Mouse (Mus musculus) gastrocnemius, adult 2 months (tissue): ENCODE results near the gene Trarg1. TPM values are rescaled to one million over a fixed set of nuclear protein-coding genes. Genes with fewer than 3 reads are reported as not detected.
A peak's percentile ranks its signal among the peaks of the same experiment; 100 is the strongest.

Experiments used
- DNase-seq: peaks from one replicate; pipeline ENCODE4 v3.0.0; 2022
- H3K27ac ChIP-seq: fragments of 200-600 bp; 2 replicates; pipeline ENCODE4 v1.8.1; 2022; ENCODE audit warnings: mild to moderate bottlenecking
- H3K4me3 ChIP-seq: fragments of 200-600 bp; 2 replicates; pipeline ENCODE4 v1.8.1; 2022; ENCODE audit warnings: mild to moderate bottlenecking, moderate library complexity
- CTCF ChIP-seq: fragments of 200-600 bp; IDR thresholded peaks from 2 replicates; pipeline ENCODE4 v1.8.1; 2022; ENCODE audit warnings: antibody characterized with exemption, mild to moderate bottlenecking, moderate library complexity
- intact Hi-C: fragments of 180-260 bp; cut with DNase I; formaldehyde crosslinking; loops from one replicate; pipeline ENCODE4 v1.15.1; 2025
- total RNA-seq, 2 experiments: library from RNA; stranded (reverse); gene quantifications; 2 replicates each; pipeline ENCODE4 v1.2.3; 2021

Trarg1 gene
- total RNA-seq, 2 experiments from 2014 or later, result 0.77 to 0.84 TPM

DNA sequence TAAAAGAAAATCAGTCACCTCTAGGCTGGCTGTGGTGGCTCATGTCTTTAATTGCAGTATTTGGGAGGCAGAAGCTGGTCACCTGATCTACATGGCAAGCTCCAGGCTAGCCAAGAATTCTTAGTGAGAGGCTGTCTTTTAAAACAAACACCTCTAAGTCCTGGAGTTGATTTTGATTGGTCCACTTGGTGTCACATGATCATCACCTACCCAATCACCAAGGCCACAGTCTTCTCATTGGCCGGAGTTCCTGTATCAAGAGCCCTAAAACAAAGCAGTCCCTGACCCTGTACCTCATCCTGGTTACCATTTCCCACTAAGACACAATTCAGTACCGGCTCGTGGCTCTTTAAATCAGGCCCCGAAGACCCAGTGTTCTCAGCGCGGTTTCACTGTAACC is 16.2 kb downstream of the Trarg1 start:
- Histone ChIP-seq H3K27ac (no peak overlapping the region), H3K4me3 (no peak overlapping the region)
- no peak for TF ChIP-seq CTCF
- DNase-seq, result no peak
- intact Hi-C loops, result no loop called here

DNA sequence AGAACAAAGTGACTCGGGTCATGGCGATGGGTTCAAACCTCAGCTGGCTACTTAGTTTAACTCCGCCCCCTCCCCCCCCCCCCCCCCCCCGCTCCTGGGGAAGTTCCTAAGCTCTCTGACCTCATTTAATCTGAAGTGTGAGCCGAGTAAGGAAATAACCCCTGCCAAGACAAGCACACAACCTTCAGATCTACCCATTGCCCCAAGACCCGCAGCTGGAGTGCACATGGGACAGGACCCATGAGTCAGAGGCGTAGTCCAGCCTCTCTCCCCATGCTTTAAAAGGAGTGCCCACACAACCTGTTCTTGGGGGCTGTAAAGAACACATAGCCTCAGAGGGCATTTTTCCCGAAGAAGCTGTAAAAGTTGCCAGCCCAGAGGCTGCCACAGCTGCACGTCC is 20.0 kb downstream of the Trarg1 start:
- H3K27ac ChIP-seq, result no peak overlapping the region
- intact Hi-C loops, result no loop called here

DNA sequence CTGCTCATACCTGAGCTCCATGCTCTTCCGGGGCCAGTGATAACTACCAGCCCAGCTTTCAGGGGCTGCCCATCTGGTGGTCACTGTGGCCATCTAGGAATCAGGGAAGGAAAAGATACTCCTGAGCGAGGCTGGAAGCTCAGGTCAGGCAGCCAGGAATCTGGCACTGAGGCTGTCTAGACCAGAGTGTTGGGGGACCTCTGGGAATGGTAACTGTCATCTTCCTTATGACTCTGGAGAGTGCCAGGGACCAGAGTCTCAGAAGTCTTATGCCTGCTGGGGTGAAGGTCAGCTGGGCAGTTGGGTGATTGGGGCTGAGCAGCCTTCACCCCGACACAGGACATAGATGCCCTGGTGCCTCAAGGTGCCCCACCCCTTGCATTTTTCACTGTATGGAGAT is 28.0 kb downstream of the Trarg1 start:
- Histone ChIP-seq H3K27ac (no peak overlapping the region), H3K4me3 (no peak overlapping the region)
- intact Hi-C loops, result no loop called here
- no peak for TF ChIP-seq CTCF
- no peak for DNase-seq

More for the DNA sequence above, 20.0 kb downstream of the Trarg1 start:
- no peak for TF ChIP-seq CTCF
- H3K4me3 ChIP-seq, result no peak overlapping the region
- DNase-seq, result no peak

DNA sequence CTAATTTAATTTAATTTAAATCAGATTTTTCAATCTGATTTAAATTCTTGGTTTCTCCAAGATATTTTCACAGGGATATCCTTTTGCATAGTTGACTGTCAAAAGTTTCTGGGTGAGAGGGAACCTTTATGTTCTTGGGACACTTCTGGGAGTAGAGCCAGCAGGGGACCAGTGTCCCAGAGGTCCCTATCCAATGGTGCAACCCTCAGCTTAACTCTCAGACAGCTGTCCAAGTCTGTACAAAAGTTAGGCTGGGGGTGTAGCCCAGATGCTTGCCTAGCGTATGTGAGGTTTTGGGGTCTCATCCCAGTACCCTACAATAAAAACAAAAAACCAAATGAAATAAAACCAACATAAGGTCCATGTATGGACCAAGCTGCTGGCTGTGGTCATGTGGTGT is 28.5 kb downstream of the Trarg1 start:
- intact Hi-C loops, result no loop called here
- no peak overlapping the region for H3K4me3 ChIP-seq
- no peak for DNase-seq
- no peak for TF ChIP-seq CTCF
- H3K27ac ChIP-seq, result no peak overlapping the region

DNA sequence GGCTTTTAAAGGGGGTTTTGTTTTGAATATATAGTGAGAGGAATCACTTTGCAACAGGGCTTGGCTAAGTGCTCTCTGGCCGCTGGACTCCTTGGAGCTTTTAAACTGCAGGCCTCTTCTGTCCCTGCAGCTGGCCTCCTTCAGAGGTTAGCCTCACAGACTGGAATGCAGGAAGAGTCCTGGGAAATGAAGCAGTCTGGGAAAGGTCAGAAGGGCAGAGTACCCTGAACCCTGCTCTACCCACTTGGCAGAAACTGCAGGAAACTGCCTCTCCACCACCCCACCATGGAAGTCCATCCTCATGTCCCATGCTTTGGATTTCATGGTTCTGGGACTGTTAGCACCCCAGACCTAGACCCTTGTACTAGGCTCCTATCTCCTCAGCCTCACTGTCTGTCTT is 29.3 kb downstream of the Trarg1 start:
- Histone ChIP-seq H3K27ac (peak overlapping the region; percentile 52), H3K4me3 (no peak overlapping the region)
- intact Hi-C loops, result no loop called here
- no peak for TF ChIP-seq CTCF
- no peak for DNase-seq

DNA sequence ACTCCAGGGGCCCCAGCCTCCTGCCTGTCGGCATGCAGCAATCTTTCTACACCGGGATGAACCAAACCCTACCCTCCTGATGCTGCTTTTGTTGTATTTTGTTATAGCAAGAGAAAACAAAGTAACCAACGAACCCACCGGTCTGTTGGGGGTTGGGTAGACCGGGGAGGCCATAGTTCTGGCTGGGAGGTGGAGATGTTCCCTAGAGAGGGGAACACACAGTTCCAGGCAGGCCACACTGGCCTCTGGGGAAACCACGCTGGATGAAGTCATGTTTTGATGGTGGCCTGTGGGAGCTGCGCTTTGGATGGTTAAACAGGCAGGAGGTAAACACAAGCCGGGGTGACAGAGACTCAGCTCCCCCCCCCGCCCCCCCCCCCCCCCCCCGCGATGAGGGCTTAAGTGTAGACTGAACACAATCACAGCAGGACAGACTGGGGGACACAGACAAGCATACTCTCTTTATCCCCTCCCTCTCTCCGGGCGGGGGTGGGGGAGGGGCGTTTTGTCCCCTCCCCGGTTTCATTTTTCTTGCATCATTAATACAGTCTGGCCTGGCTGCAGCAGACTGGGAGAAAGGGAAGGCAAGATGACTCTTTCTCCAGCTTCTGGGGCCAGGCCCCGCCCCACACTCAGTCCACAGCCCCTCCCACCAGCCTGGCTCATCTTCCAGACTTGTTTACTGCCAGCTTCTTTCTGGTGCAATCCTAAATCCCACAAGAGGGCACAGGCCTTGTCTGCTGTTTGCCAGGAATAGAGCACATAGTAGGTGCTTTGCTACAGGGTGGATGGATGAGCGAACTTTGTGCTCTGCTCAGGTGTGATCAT is 30.2 kb downstream of the Trarg1 start:
- Histone ChIP-seq H3K4me3 (peak overlapping the region; percentile 19; the same call in 1 of the 2 replicates), H3K27ac (peak overlapping the region; percentile 52)
- TF ChIP-seq CTCF, result no peak
- intact Hi-C loops, result no loop called here
- DNase-seq, result peak; percentile 68

DNA sequence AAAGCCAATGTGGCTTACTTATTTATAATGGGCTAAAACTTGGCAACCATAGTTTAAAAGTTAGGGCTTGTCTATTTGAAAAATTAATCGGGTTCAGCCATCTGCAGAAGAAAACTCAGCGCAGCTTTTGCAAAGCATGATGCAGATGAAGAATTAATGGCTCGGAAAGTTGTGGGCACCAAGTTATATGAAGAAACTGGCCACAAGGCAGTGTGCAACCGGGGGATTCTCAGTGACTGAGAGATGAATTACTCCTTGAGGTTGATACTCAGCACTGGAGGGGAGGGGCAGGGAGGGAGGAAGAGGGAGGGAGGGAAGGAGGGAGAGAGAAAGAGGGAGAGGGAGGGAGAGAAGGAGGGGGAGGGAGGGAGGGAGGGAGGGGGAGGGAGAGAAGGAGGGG is 37.4 kb downstream of the Trarg1 start:
- no peak for DNase-seq
- intact Hi-C loops, result no loop called here
- H3K4me3 ChIP-seq, result no peak overlapping the region
- H3K27ac ChIP-seq, result no peak overlapping the region
- no peak for TF ChIP-seq CTCF

DNA sequence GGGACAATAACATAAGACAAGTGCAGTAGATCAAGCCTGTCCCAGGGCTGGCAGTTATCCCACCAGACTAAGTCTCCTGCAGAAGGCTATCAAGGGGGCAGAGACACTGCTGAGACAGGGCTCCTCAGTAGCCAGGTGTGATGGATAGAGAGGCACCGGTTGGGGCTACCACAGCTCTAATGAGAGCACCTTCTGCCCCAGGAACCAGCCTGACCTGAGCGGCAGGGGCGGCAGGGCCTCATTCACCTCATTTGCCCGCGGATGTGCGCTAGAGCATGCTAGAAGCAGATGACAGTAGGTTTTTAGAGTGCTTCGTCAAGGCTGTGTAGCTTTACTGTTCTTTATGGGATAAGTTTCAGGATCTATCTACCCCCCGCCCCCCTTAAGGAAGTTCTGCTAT is 44.3 kb downstream of the Trarg1 start:
- no peak for TF ChIP-seq CTCF
- Histone ChIP-seq H3K27ac (no peak overlapping the region), H3K4me3 (no peak overlapping the region)
- intact Hi-C loops, result no loop called here
- no peak for DNase-seq

DNA sequence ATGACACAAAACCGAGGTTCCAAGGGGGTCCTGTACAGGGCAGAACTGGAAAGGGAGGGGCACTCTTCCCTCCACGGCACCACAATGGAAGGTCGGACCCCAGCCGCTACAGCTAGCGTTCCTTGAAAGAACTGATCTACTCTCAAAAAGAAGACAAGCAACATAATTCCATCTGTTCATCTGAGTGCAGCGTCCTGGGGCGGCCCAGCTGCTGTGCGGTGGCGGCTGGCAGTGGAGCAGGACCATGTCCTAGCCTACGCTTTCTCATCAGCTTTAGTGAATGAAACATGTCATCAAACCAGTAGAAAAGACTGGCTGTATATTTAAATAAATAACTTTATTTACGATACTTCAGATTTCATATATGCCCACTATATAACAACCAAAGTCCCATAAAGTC is 48.5 kb downstream of the Trarg1 start:
- TF ChIP-seq CTCF, result no peak
- no peak overlapping the region for H3K27ac ChIP-seq
- no peak overlapping the region for H3K4me3 ChIP-seq
- no peak for DNase-seq
- intact Hi-C loops, result no loop called here

DNA sequence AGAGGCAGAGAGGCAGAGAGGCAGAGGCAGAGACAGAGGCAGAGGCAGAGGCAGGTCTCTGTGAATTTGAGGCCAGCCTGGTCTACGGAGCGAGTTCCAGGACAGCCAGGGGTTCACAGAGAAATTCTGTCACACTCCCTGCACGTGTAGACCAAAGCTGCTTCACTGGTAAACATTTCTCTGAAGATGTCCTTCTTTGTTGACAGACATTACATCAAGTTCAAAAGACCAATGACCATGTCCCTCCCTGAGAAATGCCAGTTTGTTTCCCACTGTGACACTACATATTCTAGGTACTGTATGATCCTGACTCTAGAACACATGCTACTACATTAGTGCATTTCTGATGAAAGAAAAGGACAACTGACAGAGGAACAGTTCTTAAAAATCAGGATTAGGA is 51.0 kb downstream of the Trarg1 start:
- Histone ChIP-seq H3K4me3 (no peak overlapping the region), H3K27ac (no peak overlapping the region)
- intact Hi-C loops, result no loop called here
- TF ChIP-seq CTCF, result no peak
- DNase-seq, result no peak

DNA sequence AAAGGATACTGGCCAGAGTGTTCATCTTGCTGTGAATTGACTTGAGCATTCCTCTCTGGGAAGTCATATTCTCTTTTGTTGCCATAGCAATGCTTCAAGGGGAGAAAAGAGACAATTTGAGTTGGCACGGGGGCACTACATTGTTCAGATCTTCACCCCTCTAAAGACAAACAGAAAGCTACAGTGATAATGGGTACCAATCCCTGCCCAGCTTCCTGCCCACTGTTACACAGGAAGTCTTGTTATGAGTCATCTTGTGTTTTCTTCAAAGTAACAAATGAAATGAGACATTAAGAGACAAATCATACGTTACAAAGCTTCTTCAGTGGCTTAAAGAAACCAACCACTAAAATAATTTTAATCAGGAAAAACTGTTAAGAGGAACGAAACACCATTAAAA is 55.0 kb downstream of the Trarg1 start:
- DNase-seq, result no peak
- no peak overlapping the region for H3K27ac ChIP-seq
- intact Hi-C loops, result no loop called here

DNA sequence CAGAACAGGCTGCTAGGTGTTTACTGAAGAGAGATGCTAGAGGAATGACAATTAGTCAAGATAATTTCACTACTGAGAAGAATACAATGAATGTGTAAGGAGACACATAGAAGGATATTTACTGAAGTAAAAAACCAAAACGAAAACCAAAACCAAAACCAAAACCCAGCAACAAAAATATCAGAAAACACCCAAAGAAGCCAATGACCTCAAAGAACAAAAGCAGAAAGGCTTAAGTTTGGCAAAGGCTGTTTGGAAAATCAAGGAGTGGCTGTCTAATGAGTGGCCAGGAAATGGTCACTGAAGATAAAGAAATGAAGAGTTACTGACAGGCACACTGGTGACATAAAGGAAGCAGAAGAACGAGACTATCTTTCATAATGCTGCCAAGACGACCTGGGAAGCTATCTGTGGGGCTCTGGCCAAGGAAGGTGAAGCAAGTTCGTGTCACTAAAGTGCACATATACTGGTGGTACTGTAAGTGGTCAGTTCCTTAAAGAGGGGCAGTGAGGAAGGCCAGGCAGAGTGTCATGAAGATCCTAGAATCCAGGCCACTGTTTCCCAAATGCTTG is 56.2 kb downstream of the Trarg1 start:
- no peak for DNase-seq
- Histone ChIP-seq H3K4me3 (peak overlapping the region; percentile 37), H3K27ac (peak overlapping the region; percentile 56)
- intact Hi-C loops, result no loop called here
- TF ChIP-seq CTCF, result no peak

More for the DNA sequence above, 55.0 kb downstream of the Trarg1 start:
- no peak for TF ChIP-seq CTCF
- no peak overlapping the region for H3K4me3 ChIP-seq

DNA sequence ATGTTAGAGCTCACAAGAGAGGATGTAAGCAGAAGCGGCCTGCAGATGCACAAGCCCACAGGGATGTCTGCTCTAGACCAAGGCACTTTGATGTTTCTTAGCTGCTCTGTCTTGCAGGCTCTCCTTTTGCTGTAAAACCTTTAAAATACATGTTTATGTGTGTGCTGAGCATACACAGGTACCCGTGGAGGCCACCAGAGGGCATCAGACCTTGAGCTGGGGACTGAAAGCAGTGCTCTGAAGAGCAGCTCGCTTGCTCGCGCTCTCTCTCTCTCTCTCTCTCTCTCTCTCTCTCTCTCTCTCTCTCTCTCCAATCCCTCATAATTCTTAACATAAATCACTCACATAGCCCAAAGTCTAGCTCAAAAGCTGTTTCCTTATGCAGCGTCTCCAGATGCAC is 59.5 kb downstream of the Trarg1 start:
- no peak for DNase-seq
- intact Hi-C loops, result no loop called here
- H3K27ac ChIP-seq, result no peak overlapping the region
- peak; percentile 50 for TF ChIP-seq CTCF
- no peak overlapping the region for H3K4me3 ChIP-seq

DNA sequence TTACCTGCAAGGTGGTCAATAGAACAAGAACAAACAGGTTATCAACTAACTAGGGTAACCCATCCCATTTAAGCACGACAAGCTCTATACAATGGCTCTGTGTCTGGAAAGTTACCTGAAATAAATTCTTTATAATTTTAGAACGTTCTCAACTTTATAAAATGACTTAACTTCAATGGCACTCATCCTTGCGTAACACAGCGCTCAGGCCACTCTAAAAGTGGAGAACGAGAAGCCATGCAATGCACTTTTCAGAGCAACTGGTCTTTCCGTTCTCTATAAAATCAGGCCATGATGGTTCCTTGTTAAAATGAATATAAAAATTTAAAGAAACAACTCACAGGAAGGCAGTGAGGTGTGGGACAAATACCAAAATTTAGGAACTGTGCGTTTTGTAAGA is 62.9 kb downstream of the Trarg1 start:
- no peak for TF ChIP-seq CTCF
- Histone ChIP-seq H3K27ac (no peak overlapping the region), H3K4me3 (no peak overlapping the region)
- DNase-seq, result no peak
- intact Hi-C loops, result no loop called here
